Mouse (Mus musculus): ENCODE data around the gene Twnk. TPM values are rescaled to one million over a fixed set of nuclear protein-coding genes. Genes with fewer than 3 reads are reported as not detected.
"Not testable (repeated sequence)": the region's sequence is repeated elsewhere in the genome, so short reads cannot be mapped to it uniquely, and the experiment has no call there.

Gene Twnk
- total and polyA plus RNA-seq, 3 experiments, result 11.9 to 32.1 (median 29.3) TPM

- intact Hi-C loops (cut with DNase I), result loop anchor here (10.0 kb wide), 1 partner anchor 448 kb away; no protein-coding TSS in a partner anchor
- no peak overlapping the region for H3K9ac ChIP-seq (ENCODE audit: low read depth, low read length)
- no peak for DNase-seq
- H3K4me1 ChIP-seq (ENCODE audit: control insufficient read depth, insufficient read depth, low read length), result peaks cover 17% of the 10 kb centered on the region
- WGBS, result 51% methylated on average over 17 of the region's 17 CpGs
- 0 out of 2 replicates have a peak, but pooled peaks cover under 1% of the 10 kb centered on the region for H3K36me3 ChIP-seq (ENCODE audit: control insufficient read depth, insufficient read depth, low read length)
- no peak overlapping the region for H3K4me3 ChIP-seq
- H3K27me3 ChIP-seq (ENCODE audit: control insufficient read depth, insufficient read depth, low read length), result no peaks in the 10 kb centered on the region
- TF ChIP-seq CTCF (IDR thresholded peaks at IDR 0.05), result peak; percentile 47
- TF ChIP-seq POLR2A (IDR thresholded peaks at IDR 0.05; ENCODE audit: insufficient read depth, low read depth, low read length), result no peak
- no peak for TF ChIP-seq EP300 (IDR thresholded peaks at IDR 0.05; ENCODE audit: insufficient read depth, low read depth, low read length)
- no peak overlapping the region for H3K27ac ChIP-seq
- no peaks in the 10 kb centered on the region for H3K79me2 ChIP-seq (replicated peaks; ENCODE audit: control insufficient read depth, insufficient read depth, low read length)
These were observed 27.3 kb downstream of the Twnk start for GRCm38 (mm10) chr19:45032570-45033332.

GRCm38 (mm10) chr19:45036867-45037266 is 31.4 kb downstream of the Twnk start:
- intact Hi-C loops (cut with DNase I), result loop anchor here (10.0 kb wide), 1 partner anchor 452 kb away; no protein-coding TSS in a partner anchor
- peak in 1 of 2 experiments; percentile 68 for DNase-seq
- Histone ChIP-seq H3K27ac (no peak overlapping the region), H3K9ac (ENCODE audit: low read depth, low read length) (no peak overlapping the region), H3K4me1 (ENCODE audit: control insufficient read depth, insufficient read depth, low read length) (no peaks in the 10 kb centered on the region), H3K27me3 (ENCODE audit: control insufficient read depth, insufficient read depth, low read length) (peaks cover 2% of the 10 kb centered on the region; the same call in 1 of the 2 replicates), H3K36me3 (ENCODE audit: control insufficient read depth, insufficient read depth, low read length) (no peaks in the 10 kb centered on the region), H3K79me2 (replicated peaks; ENCODE audit: control insufficient read depth, insufficient read depth, low read length) (no peaks in the 10 kb centered on the region), H3K4me3 (no peak overlapping the region)
- no peak for TF ChIP-seq EP300 (IDR thresholded peaks at IDR 0.05; ENCODE audit: insufficient read depth, low read depth, low read length)
- TF ChIP-seq CTCF (IDR thresholded peaks at IDR 0.05), result peak; percentile 73
- no peak for TF ChIP-seq POLR2A (IDR thresholded peaks at IDR 0.05; ENCODE audit: insufficient read depth, low read depth, low read length)
- 38% methylated on average over 16 of the region's 16 CpGs for WGBS

- not testable (repeated sequence) for H3K79me2 ChIP-seq (replicated peaks; ENCODE audit: control insufficient read depth, insufficient read depth, low read length); H3K27ac ChIP-seq; H3K36me3 ChIP-seq (ENCODE audit: control insufficient read depth, insufficient read depth, low read length); H3K4me3 ChIP-seq; H3K4me1 ChIP-seq (ENCODE audit: control insufficient read depth, insufficient read depth, low read length); H3K9ac ChIP-seq (ENCODE audit: low read depth, low read length); H3K27me3 ChIP-seq (ENCODE audit: control insufficient read depth, insufficient read depth, low read length); DNase-seq
- intact Hi-C loops (cut with DNase I), result loop anchor here (10.0 kb wide), 1 partner anchor 453 kb away; no protein-coding TSS in a partner anchor
- WGBS, result 86% methylated on average over 7 of the region's 7 CpGs
These were observed 32.7 kb downstream of the Twnk start for GRCm38 (mm10) chr19:45038198-45038597.

- Histone ChIP-seq H3K4me3 (no peak overlapping the region), H3K27ac (no peak overlapping the region), H3K4me1 (ENCODE audit: control insufficient read depth, insufficient read depth, low read length) (no peaks in the 10 kb centered on the region), H3K9ac (ENCODE audit: low read depth, low read length) (no peak overlapping the region), H3K27me3 (ENCODE audit: control insufficient read depth, insufficient read depth, low read length) (peaks cover 2% of the 10 kb centered on the region; the same call in 1 of the 2 replicates), H3K36me3 (ENCODE audit: control insufficient read depth, insufficient read depth, low read length) (no peaks in the 10 kb centered on the region), H3K79me2 (replicated peaks; ENCODE audit: control insufficient read depth, insufficient read depth, low read length) (no peaks in the 10 kb centered on the region)
- 39% methylated on average over 13 of the region's 13 CpGs for whole genome bisulfite sequencing
- no peak for DNase-seq
- intact Hi-C loops (cut with DNase I), result no loop called here
- no peak for TF ChIP-seq CTCF (IDR thresholded peaks at IDR 0.05)
- no peak for TF ChIP-seq EP300 (IDR thresholded peaks at IDR 0.05; ENCODE audit: insufficient read depth, low read depth, low read length)
- no peak for TF ChIP-seq POLR2A (IDR thresholded peaks at IDR 0.05; ENCODE audit: insufficient read depth, low read depth, low read length)
These were observed 34.8 kb downstream of the Twnk start for GRCm38 (mm10) chr19:45040214-45040613.

GRCm38 (mm10) chr19:45044389-45044927 is 39.0 kb downstream of the Twnk start:
- Histone ChIP-seq H3K36me3 (ENCODE audit: control insufficient read depth, insufficient read depth, low read length) (no peaks in the 10 kb centered on the region), H3K79me2 (replicated peaks; ENCODE audit: control insufficient read depth, insufficient read depth, low read length) (no peaks in the 10 kb centered on the region), H3K27me3 (ENCODE audit: control insufficient read depth, insufficient read depth, low read length) (peaks cover 2% of the 10 kb centered on the region; the same call in 1 of the 2 replicates), H3K9ac (ENCODE audit: low read depth, low read length) (no peak overlapping the region), H3K4me1 (ENCODE audit: control insufficient read depth, insufficient read depth, low read length) (peaks cover 2% of the 10 kb centered on the region; the same call in 1 of the 2 replicates), H3K27ac (no peak overlapping the region), H3K4me3 (no peak overlapping the region)
- 68% methylated on average over 11 of the region's 11 CpGs for WGBS
- TF ChIP-seq POLR2A (IDR thresholded peaks at IDR 0.05; ENCODE audit: insufficient read depth, low read depth, low read length) (no peak), EP300 (IDR thresholded peaks at IDR 0.05; ENCODE audit: insufficient read depth, low read depth, low read length) (no peak)
- DNase-seq, result no peak
- intact Hi-C loops (cut with DNase I), result no loop called here

GRCm38 (mm10) chr19:45045236-45045635 is 39.8 kb downstream of the Twnk start:
- intact Hi-C loops (cut with DNase I), result no loop called here
- no peak for DNase-seq
- Histone ChIP-seq H3K27me3 (ENCODE audit: control insufficient read depth, insufficient read depth, low read length) (no peaks in the 10 kb centered on the region; the same call in 1 of the 2 replicates), H3K36me3 (ENCODE audit: control insufficient read depth, insufficient read depth, low read length) (no peaks in the 10 kb centered on the region), H3K4me1 (ENCODE audit: control insufficient read depth, insufficient read depth, low read length) (peaks cover 2% of the 10 kb centered on the region; the same call in 1 of the 2 replicates), H3K9ac (ENCODE audit: low read depth, low read length) (no peak overlapping the region), H3K27ac (no peak overlapping the region), H3K4me3 (no peak overlapping the region), H3K79me2 (replicated peaks; ENCODE audit: control insufficient read depth, insufficient read depth, low read length) (no peaks in the 10 kb centered on the region)
- TF ChIP-seq EP300 (IDR thresholded peaks at IDR 0.05; ENCODE audit: insufficient read depth, low read depth, low read length) (no peak), POLR2A (IDR thresholded peaks at IDR 0.05; ENCODE audit: insufficient read depth, low read depth, low read length) (no peak), CTCF (IDR thresholded peaks at IDR 0.05) (no peak)
- WGBS, result 54% methylated on average over 15 of the region's 15 CpGs
